Mouse (Mus musculus) cerebellum, postnatal 14 days (tissue): ENCODE results near the gene Ssmem1.

Experiments
- DNase-seq, 2 experiments: peaks; one replicate each; pipeline ENCODE4 v3.0.0; 2021; ENCODE audit warnings: mixed read lengths in 2 of 2

Gene Ssmem1

DNA sequence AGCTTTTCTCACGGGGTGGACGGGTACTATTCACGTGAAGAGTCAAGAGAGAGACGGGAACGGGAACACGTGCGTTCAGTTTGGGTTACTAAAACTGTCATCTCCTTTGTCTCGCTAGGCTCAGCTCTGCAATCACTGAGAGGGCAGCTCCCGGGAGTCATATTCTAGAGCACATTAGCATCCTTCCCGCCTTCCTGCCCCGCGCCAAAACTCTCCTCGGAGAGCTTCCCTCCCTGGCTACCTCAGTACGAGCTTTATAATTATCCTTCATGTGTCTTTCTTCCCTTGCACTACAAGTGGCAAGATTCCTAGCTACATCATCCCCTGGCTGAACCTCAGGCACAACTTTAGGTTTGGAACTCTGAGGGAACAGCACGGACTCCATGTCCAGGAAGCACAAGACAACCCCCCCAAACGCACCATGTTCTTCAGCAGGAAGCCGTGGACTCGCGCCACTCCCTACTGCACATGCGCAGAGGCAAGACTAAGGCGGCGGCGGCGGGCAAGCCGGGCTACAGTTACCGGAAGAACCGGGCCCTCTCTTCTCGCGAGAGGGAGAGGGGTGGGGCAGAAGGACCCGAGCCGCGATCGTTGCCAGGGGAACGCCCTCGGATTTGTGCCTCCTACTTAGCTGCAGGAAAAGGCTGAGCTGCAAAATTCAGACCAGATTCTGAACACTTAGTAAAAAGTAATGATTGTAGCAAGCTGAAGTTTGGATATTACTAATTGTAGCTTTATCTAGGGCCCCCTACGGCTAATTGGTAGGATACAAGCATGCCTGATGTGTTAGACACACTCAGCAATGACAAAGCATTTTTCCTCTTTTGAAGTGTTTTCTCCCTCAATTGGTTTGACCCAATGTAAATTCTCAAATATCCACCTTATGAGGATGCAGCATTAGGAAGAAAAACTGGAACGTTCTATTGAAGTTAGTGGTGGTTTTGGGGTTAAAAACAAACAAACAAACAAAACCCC, at the start of gene Ssmem1, which contains the start of gene Tmem209:
Ssmem1 (plus strand) TSS at position 585 of the 975 bp plus-strand sequence.
Tmem209 (minus strand) TSS at position 519 of the 975 bp plus-strand sequence.
- DNase-seq = peak; percentile 99

DNA sequence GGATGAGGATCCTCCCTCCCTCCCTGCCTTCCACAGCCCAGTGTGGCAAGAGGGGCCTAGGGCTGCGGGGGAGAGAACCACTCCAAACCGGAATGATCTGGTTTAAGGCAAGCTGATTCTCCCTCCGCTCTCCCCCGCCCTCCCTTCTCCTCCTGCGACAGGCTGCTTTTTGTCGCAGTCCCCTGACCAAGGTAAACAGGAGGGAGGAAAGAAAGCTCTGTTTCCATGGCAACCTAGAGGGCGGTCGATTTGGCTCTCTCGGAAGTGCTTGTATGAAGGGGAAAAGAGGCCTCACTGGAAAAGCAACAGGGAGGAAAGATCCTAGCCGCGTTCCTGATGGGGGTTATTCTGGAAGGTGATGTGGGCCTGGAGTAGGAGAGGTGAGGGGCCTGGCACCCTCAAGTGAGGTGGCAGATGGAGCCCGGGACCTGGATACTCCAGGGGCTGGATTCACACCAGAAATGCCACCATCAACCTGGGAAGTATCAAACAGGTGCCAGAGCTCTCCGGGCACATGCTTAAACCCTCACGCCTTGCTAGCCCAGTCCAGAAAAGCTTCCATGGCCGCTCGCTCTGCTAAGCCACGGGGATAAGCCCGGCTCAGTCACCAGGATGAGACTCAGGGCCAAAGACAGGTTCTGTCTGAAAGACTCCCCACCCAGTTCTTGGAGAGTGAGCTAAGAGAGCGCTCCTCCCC, 48.8 kb upstream of the Ssmem1 start:
- peak; percentile 92 to 95 for DNase-seq

DNA sequence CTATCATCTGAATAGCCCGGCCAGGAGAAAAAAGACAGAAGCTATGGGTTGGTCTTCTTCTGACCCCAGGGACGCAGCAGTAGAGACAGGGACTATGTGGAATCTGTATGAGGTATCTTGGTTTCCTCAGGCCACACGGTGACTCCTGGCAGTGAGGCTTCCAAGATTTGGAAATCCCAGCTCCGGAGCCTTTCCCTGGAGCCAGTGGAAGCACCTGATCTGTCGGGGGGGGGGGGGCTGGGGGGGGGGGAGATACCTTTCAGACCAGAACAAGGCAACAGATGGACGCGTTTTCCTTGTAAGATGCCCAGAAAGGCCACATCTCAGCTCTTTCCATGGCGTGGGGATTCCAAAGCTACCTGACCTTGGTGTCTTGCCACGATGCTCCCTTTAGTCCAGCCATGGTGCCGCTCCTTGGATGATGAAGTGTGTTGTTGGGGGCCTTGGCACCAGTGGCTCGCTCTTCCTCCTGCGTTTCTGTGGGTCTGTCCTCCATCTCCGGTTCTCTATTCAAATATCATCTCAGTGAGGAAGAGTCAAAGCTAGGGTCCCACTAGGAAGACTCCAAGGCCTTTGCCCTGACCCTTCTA, 47.8 kb upstream of the Ssmem1 start:
- peak; percentile 47 to 52 for DNase-seq

DNA sequence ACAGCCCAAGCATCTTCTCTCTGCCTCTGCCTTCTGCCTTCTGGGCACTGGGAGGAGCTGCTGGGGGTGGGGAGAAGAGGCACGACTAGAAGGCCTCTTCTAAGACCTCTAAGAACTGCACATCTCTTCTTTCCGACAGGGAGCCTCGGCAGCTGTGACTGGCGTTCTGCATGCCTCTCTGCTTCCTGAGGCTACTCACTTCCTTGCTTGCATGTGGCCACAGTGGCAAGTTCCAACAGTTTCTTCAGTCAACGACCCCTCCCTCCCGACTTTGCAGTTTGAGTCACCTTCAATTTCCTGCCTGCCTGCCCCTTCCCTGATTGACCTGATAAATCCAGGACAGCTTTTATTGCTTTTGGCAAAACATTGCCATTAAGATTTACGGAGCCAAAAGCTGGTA, 46.8 kb upstream of the Ssmem1 start:
- peak in 1 of 2 experiments; percentile 16 for DNase-seq

DNA sequence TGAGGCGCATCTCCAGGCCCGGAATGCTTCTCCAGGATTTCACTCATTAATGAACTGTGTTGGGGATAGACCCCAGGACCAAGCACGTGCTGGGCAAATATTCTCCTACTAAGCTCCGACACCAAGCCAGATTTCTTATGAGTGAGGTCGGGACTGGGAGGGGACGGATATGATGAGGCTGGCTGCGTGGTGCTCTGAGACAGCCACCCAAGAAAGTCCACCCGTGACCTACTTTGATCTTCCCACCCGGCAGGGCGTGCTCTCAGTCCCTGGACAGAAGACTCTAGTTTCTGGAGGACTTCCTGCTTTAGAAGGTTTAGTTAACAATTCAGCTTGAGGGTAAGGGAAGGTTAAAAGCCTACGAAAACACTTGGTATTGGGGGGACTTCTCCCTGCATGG, 44.1 kb upstream of the Ssmem1 start:
- peak in 1 of 2 experiments; percentile 16 for DNase-seq

DNA sequence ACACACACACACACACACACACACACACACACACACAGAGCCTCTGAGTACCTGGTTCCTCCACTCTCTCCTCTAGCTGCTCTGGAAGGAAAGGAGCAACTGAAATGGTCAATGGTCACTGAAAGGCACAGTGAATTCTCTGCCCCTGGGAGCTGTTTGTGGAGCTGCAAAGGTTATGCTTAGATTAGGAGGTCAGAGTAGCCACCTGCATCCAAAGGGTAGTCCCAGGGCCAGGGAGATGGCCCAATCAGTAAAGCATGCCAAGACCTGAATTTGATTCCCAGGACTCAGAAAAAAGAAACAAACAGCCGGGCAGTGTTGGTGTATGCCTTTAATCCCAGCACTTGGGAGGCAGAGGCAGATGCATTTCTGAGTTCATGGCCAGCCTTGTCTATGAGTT, 41.6 kb upstream of the Ssmem1 start:
- DNase-seq = no peak

DNA sequence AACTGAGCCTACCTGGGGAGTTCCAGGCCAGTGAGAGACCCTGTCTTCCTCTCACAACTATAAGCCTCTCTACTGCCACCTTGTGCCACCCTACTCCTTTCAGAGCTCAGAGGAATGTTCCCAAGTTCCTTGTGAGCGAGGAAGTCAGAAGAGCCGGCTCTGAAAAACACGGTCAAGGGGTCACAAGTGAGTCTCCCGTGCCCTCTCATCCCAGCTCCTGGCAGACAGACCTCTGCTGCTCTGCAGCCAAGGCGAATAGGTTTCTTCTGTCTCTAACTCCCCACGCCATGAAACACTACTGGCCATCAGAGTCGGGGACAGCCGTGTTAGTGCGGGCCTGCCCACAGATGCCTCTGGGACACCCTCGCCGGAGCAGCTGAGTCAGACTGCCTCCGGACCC, 41.0 kb upstream of the Ssmem1 start:
- peak; percentile 83 to 89 for DNase-seq

DNA sequence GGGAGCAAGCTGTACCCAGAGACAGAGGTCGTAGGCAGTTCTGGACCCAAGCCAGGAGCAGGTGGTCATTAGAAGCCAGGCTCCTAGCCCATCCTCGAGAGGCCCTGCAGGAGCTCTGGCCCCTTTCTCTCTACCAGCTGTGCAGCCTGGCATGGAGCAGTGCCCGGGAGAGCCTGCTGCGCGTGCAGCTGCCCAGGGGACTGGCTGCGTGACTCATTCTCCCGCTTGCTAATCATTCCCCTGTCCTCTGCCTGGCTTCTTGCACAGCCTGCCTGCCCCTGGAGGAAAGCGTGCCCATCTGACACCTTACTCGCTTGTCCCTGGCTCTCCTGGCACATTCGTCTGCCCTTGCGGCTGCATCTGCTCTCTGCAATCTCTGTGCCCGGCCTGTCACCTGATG, 40.3 kb upstream of the Ssmem1 start:
- peak; percentile 90 to 93 for DNase-seq

DNA sequence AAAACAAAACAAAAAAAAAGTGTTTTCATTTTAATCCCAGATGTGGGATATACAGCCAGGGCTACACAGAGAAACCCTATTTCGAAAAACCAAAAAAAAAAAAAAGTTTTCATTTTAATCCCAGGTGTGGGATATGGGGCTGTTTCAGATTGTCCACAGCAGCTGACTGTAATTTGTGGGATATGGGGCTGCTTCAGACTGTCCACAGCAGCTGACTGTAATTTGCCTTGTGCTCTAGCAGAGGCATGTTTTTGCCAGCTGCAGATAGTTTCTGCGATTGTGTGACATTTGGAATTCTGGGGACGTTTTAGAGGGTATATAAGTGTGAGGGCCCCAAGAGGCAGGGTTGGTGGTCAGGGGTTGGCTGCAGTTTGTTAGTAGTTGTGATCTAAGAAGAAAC, 37.9 kb upstream of the Ssmem1 start:
- no peak for DNase-seq

DNA sequence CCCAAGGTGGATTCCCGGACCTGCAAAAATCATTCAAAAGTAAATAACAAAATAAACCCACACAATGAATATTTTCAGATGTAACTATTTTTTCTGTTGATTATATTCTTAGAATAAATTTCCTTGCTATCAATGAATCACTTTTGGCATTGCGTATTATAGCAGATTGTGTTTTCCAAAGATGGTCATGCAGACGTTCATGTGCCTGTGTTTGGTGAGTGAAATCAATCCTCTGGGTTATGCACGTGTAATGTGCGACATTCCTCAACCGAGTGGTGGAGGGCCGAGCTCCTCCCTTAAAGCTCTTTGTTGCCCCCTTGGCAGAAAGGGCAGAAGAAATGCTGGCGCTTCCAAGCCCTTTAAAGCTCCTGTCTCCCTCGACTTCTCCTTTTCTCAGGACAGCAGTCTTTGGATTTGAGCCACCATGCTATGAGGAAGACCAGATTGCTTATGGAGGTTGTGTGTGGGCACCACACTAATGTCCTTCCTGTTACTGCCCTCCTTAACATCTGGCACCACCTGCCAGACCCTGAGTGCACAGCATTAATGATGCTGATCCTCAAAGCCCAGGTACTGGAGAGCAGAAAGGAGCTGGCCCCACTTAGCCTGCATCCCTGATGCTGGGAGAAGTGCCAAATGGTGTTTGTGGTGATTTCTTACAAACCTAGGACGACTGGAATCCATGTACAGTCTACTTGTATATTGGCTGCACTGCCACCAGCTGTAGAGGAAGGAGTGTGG, 33.5 kb upstream of the Ssmem1 start:
- peak; percentile 31 to 32 for DNase-seq

DNA sequence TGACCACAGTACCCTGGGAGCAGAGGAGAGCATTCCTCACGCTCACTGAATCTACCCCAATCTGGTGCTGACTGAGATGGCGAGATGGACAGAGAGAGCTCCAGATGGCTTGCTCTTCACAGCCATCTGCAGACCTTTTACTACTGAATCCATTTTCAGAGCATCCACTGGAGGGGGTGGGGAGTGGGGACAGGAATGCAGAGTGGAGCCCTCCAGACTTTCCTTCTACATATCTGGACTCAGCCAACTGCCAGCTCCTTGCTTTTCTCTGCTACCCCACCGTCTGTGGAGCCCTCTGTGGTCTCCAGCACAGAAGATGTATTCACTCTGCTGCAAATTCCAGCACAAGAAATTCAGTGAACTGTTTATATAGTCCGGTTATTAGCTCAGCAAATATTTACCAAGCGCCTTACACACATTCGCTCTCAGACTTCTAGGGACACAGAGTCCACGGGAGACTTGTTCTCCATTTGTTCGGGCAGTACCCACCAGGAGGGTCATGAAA, 32.4 kb upstream of the Ssmem1 start:
- DNase-seq = peak; percentile 75 to 78

DNA sequence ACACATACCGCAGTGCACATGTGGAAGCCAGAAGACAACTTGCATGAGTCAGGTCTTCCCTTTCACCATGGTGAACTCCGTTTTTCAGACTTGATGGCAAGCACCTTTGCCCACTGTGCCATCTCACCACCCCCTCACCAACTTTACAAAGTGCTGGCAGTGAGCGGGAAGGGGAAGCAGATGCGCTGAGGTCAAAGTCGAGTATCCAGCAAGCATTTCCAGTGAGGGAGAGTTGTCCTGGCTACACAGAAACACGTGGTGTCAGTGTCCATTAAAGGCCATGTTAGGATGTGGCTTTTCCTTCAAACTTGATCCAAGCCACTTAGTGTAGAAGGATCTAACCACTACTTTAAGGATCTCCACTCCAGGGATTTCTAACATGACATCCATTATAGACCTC, 31.9 kb upstream of the Ssmem1 start:
- peak in 1 of 2 experiments; percentile 15 for DNase-seq

DNA sequence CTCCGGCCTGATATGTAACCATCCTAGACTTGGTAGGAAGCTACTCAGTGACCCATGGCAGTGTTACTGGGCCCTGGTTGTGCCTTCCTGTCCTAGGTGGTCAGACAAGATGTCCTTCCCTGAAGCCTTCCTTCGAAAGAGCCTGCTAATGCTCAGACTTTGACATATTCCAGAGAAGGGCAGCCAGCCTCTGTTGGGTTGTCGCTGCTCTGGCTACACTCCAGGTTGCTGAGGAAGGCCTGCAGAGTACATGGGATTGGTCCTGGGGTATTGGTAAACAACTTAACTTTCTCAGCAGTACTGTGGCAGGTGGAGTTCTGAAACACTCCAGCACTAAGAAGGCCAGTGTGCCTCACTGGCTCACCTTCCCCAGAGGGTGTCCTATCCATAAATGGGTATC, 30.2 kb upstream of the Ssmem1 start:
- DNase-seq = peak; percentile 41 to 45

DNA sequence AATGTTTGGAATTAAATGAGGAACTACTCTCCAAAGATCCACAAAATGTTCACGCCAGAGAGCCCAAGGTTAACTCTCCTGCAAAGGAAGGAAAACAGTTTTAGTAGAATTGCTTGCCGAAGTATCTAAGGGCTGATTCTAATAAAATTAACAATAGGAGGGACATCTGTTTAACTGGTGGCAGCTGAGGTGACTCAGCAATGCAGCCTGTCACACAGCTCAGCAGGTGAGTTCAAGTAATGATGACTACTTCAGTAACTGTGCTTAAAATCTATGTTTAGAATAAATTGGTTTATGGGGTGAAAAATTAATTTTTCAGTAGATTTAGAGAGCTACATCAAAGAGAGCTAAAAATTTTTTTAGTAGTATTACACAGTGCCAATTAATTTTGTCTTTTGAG, 26.7 kb upstream of the Ssmem1 start:
- no peak for DNase-seq

DNA sequence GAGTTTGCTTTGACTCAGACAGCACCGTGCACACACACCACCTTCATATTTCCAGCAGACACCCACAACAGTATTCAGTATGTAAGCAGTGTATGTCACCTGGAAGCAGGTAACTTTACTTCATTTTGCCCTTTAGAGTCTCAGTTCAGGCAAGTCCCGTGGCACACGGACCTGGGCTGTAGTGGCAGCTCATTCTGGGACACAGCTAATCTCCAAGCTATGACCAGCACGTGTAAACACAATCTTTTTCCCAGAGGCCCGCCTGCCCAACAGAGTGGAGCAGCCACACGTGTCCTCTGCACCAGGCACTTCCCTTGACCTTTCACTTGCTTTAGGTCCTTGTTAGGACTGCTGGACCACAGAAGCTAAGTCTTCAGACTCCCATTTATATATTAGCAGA, 23.1 kb upstream of the Ssmem1 start:
- no peak for DNase-seq

DNA sequence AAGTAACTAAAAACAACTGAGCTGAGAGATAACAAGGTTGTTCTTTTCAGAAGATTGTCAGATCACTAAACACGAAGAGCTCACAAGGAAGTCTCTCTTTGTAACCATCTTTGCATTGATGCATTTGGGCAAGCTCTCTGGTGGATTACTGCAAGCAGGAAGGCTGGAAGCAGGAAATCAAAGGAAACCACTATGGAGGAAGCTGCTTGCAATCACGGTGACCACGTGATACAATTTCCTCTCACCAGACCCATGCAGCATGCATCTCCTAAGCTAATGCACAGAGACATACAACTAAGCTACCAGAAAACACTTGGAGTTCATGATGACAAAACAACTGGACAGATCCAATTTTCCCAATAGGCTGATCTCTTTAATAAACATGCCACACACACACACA, 10.6 kb upstream of the Ssmem1 start:
- DNase-seq = no peak

DNA sequence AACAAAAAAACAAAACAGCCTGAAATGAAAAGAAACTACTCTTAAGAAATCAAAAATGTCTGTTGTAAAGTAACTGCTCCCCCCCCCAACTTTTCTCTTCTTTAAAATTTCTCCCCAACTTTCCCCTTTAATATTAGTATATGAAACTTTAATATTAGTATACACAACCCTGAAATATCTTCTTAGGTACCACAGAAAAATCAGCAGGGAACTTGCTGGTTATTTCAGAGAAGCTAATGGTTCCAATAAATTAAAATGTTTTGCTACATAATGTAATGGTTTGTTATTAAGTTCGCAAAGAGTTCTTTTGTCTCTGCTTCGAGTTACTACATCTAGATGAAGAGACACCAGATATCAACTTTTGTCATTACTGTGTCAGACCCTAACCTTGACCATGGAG, 825 bp upstream of the Ssmem1 start:
- no peak for DNase-seq

DNA sequence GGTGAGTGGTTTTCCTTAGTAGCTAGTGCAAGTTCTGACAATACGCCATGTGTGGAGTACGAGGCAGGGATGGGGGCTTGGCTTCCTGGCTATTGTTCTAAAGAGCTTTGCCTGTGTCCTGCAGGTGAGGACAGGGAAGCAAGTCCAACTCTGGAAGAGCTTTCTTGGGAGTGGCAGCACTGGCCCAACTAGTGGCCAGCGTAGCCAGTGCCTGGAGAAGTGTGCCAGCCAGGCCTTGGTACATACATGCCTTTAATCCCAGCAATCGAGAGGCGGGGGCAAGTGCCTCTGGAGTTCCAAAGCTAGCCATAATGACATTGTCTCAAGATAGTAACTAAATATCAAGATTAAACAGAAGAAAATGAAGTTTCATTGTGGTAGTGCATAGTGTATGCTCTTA, 642 bp downstream of the Ssmem1 start:
- DNase-seq = peak; percentile 21 to 30

DNA sequence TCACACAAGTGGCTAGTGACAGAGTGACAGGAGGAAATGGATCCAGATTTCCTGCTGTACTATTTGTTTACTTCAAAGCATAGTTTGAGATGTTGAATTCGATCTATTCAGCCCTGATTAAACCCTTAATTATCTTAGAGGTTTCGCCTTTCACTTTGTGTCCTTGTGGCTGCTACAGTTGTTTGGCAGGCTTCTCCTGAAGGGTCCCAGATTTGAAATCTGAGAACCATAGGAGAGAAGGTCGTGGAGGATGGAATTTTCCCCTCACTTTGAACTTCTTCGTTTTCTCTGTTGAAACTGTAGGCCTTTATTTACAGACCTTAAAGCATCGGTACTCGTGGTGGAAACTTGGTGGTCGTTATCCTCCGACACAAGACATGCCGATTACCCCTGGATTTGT, 4.6 kb downstream of the Ssmem1 start:
- DNase-seq = no peak

DNA sequence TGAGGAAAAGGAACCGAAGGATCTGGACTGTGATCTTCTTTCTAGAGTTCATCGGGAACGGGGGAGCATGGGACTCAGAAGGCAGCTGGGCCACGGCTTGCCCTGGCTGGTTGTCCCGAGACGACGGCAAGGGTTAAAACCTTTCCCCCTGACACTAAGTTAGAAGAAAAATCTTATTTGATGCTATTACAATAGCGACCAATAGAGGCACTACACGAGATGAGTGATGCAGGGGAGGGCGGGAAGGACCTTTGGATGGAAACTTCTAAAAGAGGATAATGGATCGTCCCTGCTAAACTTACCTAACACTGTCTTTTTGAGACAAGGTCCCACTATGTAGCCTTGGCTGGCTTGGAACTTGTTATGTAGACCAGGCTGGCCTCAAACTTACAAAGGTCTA, 10.8 kb downstream of the Ssmem1 start:
- no peak for DNase-seq

DNA sequence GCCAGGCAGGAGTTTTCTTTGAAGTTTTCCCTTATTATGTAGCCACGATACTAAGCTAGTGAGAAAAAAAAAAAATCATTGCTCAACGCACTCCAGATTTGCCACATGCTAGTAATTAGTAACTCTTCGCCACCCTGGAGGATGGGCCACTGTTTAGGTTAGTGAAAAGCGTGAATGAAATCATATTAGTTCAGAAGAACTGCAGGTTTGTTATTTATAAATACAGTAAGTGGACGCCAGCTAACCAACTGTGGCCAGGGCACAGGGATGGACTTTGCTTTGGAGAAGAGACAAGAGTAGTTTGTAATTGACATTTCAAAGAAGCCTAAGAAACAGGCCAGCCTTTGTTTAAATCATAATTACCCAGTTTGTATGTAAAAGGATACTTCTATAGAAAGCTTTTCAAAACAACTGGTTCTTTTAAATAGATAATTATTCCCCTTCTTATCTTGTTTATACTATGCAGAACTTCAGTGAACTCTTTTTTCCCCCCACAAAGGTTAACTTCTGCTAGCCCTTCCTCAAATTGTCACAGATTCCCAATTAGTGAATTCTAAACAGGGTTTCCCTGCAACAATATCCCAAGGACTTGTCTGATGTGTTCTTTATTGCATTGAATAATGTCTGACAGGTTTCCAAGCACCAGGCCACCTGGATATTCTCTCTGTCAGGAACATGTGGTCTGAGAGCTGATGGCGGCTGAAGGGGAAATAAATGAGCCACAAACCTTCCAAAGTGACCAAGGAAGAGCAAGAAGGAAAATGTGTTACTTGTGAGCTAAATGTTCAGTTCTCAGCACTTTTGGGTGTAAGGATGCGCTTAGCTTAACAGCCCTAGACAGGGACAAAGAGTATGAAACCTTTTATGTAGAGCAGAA, 16.0 kb downstream of the Ssmem1 start:
- DNase-seq = no peak
